Mouse (Mus musculus) ovary, postnatal 14 days (tissue): ENCODE data around the gene Tmie.
"Not testable (repeated sequence)": the region's sequence is repeated elsewhere in the genome, so short reads cannot be mapped to it uniquely, and the experiment has no call there.

Source experiments
- DNase-seq: peaks from one replicate; pipeline ENCODE4 v3.0.0; 2022; ENCODE audit warnings: low spot score

Gene Tmie

DNA sequence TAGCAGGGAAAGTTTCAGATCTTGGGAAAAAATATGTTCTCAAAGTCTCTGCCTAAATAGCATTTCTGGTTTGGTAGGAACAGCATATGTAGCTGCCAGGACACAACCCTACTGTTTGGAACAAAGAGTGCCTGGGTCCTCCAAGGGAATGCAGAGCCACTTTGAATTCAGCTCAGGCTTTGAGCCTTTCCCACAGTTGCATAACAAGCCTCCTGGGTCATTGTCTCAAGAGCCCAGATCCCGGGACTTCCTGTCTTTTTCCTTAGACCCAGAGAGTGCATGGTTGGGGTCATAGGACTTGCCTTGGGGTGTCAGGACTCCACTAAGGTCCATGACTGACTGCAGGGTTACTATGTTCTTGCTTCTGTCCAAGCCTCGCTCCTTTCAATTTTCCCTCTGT is 43.8 kb downstream of the Tmie start:
- DNase-seq: no peak

DNA sequence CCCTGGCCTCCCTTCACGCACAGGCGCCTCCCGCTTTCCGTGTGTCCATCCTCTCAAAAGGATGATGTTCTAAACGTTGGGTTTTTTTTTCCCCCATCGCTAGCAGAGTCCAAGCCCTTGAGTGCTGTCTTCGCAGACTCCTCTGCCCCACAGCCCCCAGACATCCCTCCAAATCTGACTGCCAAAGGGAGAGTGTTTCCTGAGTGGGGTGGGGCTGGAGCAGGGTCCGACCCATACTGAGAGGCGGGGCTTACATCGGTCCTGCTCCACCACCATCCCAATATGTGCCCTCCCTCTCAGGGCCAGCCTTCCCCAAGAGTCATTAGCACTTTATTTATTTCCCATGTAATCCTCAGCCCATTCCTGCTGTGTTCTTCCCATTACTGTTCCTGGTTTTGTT is 45.0 kb downstream of the Tmie start:
- no peak for DNase-seq

DNA sequence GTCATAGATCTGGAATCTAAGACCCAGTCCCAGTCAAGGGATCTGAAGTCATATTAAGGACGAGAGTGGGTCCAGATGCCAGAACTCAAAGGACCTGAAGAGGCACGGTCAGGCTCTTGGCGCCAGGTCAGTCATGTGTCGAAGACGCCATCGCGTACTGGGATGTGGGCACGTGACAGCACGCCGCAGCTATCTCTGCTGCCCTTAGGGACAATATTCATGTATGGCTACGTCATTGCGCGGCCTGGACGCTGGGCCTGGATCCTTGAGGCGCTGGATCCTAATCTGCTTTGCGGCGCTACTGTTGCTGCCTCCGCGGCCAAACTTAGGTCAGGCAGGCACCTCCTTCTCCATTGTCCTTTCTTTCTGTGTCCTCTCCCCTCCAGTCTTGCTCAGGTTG is 45.5 kb downstream of the Tmie start, which contains the start of gene Prss45:
Gene Prss45 (plus strand): TSS at position 178 of the 400 bp plus-strand sequence.
- DNase-seq: no peak

DNA sequence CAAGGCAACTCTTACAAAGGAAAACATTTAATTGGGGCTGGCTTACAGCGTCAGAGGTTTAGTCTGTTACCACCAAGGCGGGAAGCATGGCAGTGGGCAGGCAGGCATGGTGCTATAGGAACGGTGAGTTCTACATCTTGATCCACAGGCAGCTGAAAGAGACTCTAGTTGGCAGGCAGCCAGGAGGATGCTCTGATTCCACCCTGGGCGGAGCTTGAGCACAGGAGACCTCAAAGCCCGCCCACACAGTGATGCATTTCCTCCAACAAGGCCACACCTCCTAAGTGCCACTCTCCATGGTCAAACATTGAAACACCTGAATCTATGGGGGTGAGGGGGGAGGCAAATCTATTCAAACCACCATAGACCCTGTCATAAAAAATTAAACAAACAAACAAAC is 46.9 kb downstream of the Tmie start:
- no peak for DNase-seq

DNA sequence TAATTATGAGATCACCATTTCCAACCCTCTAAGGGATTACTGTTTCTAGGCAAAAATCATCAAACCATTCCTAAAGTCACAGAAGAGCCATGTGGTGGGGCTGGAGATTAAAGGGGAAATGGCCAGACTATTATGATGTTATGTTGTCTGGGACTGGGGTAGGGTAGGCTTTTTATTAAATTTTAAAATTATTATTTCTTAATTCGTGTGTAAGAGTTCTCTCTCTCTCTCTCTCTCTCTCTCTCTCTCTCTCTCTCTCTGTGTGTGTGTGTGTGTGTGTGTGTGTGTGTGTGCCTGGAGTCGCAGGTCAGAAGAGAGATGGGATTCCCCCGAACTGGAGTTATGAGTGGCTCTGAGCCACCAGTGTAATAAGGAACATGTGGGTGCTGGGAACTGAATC is 53.5 kb downstream of the Tmie start, which contains the start of gene Prss43:
Gene Prss43 (plus strand): TSS at position 301 of the 400 bp plus-strand sequence.
- no peak for DNase-seq

DNA sequence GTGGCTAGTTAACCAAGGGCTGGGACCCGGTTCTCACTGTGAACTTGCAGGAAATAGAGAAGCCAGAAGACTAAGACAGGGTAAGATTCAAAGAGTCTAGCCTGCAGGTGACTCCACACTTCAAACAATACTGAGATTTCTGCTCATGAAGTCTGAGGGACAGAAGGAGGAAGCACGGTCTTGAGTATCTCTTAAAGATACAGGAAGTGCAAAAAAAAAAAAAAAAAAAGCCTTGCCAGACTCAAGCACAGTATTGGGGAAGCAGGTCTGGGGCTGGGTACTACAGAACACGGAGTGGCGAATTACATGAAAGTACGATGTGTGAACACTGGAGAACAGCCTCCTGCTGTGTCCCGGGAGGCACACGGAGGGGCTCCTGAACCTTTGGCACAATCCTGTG is 54.1 kb downstream of the Tmie start:
- DNase-seq: no peak

DNA sequence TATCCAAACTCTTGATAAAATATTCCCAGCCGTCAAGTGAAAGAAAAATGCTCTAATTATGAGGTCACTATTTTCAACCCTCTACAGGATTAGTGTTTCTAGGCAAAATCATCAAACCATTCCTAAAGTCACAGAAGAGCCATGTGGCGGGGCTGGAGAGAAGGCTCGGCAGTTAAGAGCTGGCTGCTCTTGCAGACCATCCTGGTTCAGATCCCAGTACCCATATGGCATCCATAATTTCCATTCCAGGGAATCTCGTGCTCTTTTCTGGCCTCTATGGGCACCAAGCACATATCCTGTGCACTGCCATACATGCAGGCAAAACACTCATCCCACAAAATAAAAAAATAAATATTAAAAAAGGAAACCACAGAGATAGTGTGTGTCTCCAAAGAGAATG is 54.5 kb downstream of the Tmie start:
- DNase-seq: no peak

DNA sequence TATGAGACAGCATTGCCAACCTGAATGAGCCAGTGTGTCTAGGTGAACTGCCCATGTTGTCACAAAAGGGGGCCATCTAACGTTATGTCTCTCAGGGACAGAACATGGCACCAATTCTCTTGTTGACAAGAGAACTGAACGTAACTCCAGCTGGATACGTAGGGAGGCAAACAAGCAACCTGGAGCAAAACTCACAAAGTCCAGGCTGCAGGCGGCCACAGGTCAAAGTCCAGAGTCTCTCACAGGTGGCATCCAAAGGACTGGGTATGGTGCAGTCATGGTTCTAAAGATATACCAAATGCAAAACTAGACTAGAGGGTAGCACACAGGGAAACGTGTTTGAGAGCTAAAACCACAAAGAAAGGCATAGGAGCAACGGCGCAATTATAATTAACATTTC is 58.5 kb downstream of the Tmie start:
- DNase-seq: no peak

DNA sequence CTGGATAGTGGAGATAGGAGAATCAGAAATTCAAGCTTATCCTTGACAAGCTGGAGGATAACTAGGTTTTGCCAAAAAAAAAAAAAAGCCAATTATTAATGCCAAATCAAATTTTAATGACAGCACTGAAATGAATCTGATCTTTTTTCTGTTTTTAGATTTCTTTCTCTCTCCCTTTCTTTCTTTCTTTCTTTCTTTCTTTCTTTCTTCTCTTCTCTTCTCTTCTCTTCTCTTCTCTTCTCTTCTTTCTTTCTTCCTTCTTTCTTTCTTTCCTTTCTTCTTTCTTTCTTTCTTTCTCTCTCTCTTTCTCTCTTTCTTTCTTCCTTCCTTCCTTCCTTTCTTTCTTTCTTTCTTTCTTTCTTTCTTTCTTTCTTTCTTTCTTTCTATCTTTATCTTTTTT is 59.4 kb downstream of the Tmie start:
- not testable (repeated sequence) for DNase-seq
